Mouse (Mus musculus) spleen, postnatal 0 days (tissue): ENCODE results near the gene Gtsf1l. TPM values are rescaled to one million over a fixed set of nuclear protein-coding genes. Genes with fewer than 3 reads are reported as not detected.

Experiments
- polyA plus RNA-seq: library from polyadenylated mRNA; unstranded; fragments of >200 nt; fragmentation: Nextera tagmentation; extraction: Ambion mirVana; gene quantifications from 2 replicates; pipeline ENCODE4 v1.2.1, GENCODE M21; 2015

Gene Gtsf1l
- 0.22 TPM in 1 of 2 replicates, not detected in the other for polyA plus RNA-seq

DNA sequence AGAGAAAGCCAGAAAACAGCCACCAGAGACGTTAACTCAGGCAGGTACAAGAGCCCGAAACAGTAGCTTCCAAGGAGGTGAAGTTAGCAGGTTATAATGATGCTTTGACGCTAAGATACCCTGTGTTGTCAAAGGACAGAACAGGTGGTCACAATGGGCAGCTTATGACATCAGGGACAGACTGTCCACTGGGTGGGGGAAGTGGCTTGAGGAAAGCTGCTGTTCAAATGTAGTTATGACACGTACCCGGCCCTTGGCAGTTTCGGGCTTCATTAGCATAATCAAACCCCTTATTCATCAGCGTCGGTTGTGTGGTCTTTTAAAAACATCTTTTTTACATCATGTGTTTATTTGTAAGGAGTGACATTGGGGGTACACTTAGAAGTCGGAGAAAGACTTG lies at the start of gene Gtsf1l:
Gtsf1l (minus strand) TSS at position 128 of the 400 bp plus-strand sequence.

DNA sequence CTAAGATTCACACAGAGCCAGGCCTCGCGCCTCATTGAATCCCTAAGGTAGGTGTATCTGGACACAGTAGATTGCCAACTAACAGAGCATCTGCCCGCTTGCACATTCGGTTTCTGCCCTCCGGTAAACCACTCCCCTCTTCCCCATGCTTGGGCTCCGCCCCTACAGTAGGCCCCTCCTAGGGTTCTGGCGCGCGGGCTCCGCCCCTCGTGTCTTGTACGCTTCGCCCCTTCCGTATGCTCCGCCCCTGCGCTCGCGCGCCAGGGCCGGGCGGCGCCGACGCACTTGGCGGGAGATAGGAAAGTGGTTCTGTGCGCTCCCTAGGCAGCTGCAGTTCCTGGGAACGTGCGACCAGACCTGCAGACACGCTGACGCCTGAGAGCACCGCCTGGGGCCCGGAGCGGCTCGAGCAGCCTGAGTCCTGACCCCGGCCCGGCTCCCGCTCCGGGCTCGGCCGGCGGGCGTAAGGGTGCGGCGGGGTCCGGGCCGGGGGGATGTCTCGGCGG lies 33.3 kb downstream of the Gtsf1l start, which contains the start of gene Mybl2:
Mybl2 (plus strand) TSS at position 353 of the 506 bp plus-strand sequence.

Other genes starting within 250 kb of the Gtsf1l start
- gene Srsf6, start 156.3 kb downstream of the Gtsf1l start, polyA plus RNA-seq = 100 and 102 TPM in 2 replicates
- gene L3mbtl1, start 144.4 kb downstream of the Gtsf1l start, polyA plus RNA-seq = 0.07 TPM in 2 replicates
- 0.12 TPM in 1 of 2 replicates, not detected in the other for gene Sgk2, start 100.5 kb downstream of the Gtsf1l start, polyA plus RNA-seq
- gene Ift52, start 70.5 kb downstream of the Gtsf1l start, polyA plus RNA-seq = 28.1 and 30.8 TPM in 2 replicates
- 44.8 and 52.3 TPM in 2 replicates for gene Mybl2, start 33.2 kb downstream of the Gtsf1l start, polyA plus RNA-seq
- gene Tox2, start 115.3 kb upstream of the Gtsf1l start, polyA plus RNA-seq = 0.75 and 0.84 TPM in 2 replicates